Mouse (Mus musculus) cerebellum, adult 2 months (tissue): ENCODE data around the gene Cd276. TPM values are rescaled to one million over a fixed set of nuclear protein-coding genes. Genes with fewer than 3 reads are reported as not detected.
A peak's percentile ranks its signal among the peaks of the same experiment; 100 is the strongest.

ENCODE experiments used
- DNase-seq, 2 experiments: peaks; one replicate each; pipeline ENCODE4 v3.0.0; 2021
- H3K27ac ChIP-seq: fragments of 200-500 bp; 2 replicates; pipeline ENCODE4 v1.5.1; 2012; ENCODE audit warnings: low read length, control low read depth, inconsistent platforms; ENCODE audit not compliant: insufficient read depth
- H3K27me3 ChIP-seq: fragments of 200-500 bp; 2 replicates; pipeline ENCODE4 v1.6.1; 2012; ENCODE audit warnings: inconsistent platforms, mild to moderate bottlenecking, low read length, moderate library complexity; ENCODE audit not compliant: control insufficient read depth, insufficient read depth
- H3K4me1 ChIP-seq: fragments of 200-500 bp; 2 replicates; pipeline ENCODE4 v1.6.1; 2011; ENCODE audit warnings: low read length; ENCODE audit not compliant: control insufficient read depth, insufficient read depth
- H3K4me3 ChIP-seq: fragments of 200-500 bp; replicated peaks from 2 replicates; pipeline ENCODE3; 2011; ENCODE audit warnings: mild to moderate bottlenecking, low read depth, low read length, control low read depth; ENCODE audit not compliant: insufficient read depth
- CTCF ChIP-seq: fragments of 200-500 bp; IDR thresholded peaks from 2 replicates; pipeline ENCODE4 v1.5.1; 2011; ENCODE audit warnings: low read depth, mild to moderate bottlenecking, control low read depth, low read length, moderate library complexity, borderline replicate concordance; ENCODE audit not compliant: insufficient read depth
- POLR2A ChIP-seq: fragments of 200-500 bp; IDR thresholded peaks from 2 replicates; pipeline ENCODE4 v1.6.1; 2011; ENCODE audit warnings: low read length, control low read depth, borderline replicate concordance; ENCODE audit not compliant: insufficient read depth
- WGBS: fragments of 180-500 bp; shearing (Covaris S2); methylation state at CpG from one replicate; pipeline ENCODE4 v1.1.7; 2018; 5-methylcytosine and 5-hydroxymethylcytosine counted together
- polyA plus RNA-seq: library from polyadenylated mRNA; depleted of rRNA; stranded (reverse); fragments of >200 nt; gene quantifications from 2 replicates; pipeline ENCODE4 v1.2.3, GENCODE M21; 2012

The Cd276 gene
- polyA plus RNA-seq, 1 experiment = 6.4 TPM

GRCm38 (mm10) chr9:58520816-58521581, 34.2 kb downstream of the Cd276 start:
- WGBS = 14% methylated on average over 5 of the region's 5 CpGs
- TF ChIP-seq POLR2A (no peak), CTCF (no peak)
- H3K27ac ChIP-seq = peak overlapping the region; percentile 72
- peak; percentile 70 to 89 for DNase-seq
- no peak overlapping the region for H3K4me3 ChIP-seq
- peaks cover 51% of the 10 kb centered on the region for H3K4me1 ChIP-seq
- H3K27me3 ChIP-seq = no peaks in the 10 kb centered on the region

GRCm38 (mm10) chr9:58519953-58520352, 35.3 kb downstream of the Cd276 start:
- DNase-seq = peak; percentile 50 to 75
- WGBS = 7% methylated on average over 3 of the region's 3 CpGs
- no peak for TF ChIP-seq POLR2A
- TF ChIP-seq CTCF = no peak
- H3K27ac ChIP-seq = peak overlapping the region; percentile 72; the same call in 1 of the 2 replicates
- no peak overlapping the region for H3K4me3 ChIP-seq
- H3K27me3 ChIP-seq = no peaks in the 10 kb centered on the region
- H3K4me1 ChIP-seq = peaks cover 51% of the 10 kb centered on the region

DNA sequence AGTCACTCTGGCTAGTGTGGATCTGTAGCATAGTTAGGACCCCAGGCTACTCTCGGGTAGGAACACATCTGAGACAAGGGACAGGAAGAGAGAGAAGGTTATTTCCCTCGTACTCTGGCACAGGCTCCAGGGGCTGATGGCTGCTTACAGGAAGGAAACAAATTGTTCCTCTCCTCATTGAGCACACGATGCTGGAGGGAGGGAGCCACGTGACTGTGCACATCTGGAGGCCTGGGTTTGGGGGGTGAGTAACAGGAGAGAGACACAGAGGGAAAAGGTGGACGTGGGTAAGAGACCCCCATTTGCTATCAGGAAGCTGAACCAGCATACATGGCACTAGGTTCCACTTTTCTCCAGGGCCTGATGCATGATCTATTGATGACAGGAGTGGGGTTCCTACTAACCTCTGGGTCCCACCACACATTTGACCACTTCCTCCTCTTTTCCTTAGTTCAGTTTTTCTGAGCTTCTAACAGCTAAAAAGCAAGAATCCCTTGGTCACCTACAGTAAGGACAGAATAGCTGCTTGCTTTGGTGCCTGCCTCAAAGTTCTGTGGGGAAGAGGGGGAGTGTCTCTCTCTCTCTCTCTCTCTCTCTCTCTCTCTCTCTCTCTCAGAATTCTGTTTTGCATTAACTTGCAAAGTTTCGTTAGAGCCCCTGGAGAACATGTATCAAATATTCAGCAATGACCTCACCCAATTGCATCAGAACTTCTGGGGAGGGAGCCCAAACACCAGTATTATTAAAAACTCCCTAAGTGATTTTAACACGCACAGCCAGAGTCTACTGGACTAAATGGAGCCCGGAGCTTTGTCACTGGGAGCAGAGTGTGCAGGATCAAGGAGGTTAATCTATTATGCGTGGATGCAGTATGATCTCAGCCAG, 37.1 kb downstream of the Cd276 start:
- H3K27me3 ChIP-seq = no peaks in the 10 kb centered on the region
- H3K4me1 ChIP-seq = peaks cover 43% of the 10 kb centered on the region
- no peak overlapping the region for H3K27ac ChIP-seq
- TF ChIP-seq POLR2A = no peak
- WGBS = 73% methylated on average over 9 of the region's 9 CpGs
- DNase-seq = no peak
- no peak overlapping the region for H3K4me3 ChIP-seq

- peaks cover 38% of the 10 kb centered on the region for H3K4me1 ChIP-seq
- no peaks in the 10 kb centered on the region for H3K27me3 ChIP-seq
- DNase-seq = peak; percentile 75 to 85
- TF ChIP-seq CTCF = no peak
- TF ChIP-seq POLR2A = no peak
- no peak overlapping the region for H3K4me3 ChIP-seq
- WGBS = 16% methylated on average over 3 of the region's 3 CpGs
- H3K27ac ChIP-seq = peak overlapping the region; percentile 67
Measured at GRCm38 (mm10) chr9:58516480-58516879, 38.8 kb downstream of the Cd276 start.

- no peak for DNase-seq
- H3K27ac ChIP-seq = no peak overlapping the region
- 62% methylated on average over 5 of the region's 5 CpGs for whole genome bisulfite sequencing
- H3K27me3 ChIP-seq = no peaks in the 10 kb centered on the region
- TF ChIP-seq POLR2A (no peak), CTCF (no peak)
- no peak overlapping the region for H3K4me3 ChIP-seq
- H3K4me1 ChIP-seq = peaks cover 23% of the 10 kb centered on the region
Measured at GRCm38 (mm10) chr9:58513749-58514148, 41.5 kb downstream of the Cd276 start.

DNA sequence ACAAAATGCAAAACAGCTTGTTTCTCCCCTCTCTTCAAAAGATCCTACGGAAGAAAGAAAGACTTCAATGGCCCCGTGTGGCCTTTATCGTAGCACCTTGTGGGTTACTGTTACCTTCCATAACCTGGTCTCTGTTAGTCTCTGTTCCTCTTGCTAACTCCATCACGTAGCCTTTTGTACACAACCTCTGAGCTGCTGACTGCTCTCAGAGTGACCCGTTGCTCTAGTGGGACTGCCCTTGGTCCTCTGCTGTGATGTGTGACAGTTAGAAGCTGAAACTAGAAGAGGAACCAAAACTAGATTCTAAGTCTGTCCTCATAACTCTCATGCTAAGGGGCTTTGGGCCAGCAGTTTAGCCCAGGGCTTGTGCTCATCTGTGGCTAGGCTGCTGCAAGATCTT, 44.8 kb downstream of the Cd276 start:
- 94% methylated on average over 5 of the region's 5 CpGs for WGBS
- no peak for TF ChIP-seq CTCF
- TF ChIP-seq POLR2A = no peak
- Histone ChIP-seq H3K27ac (no peak overlapping the region), H3K4me3 (no peak overlapping the region), H3K27me3 (no peaks in the 10 kb centered on the region), H3K4me1 (peaks cover 4% of the 10 kb centered on the region; the same call in 1 of the 2 replicates)
- no peak for DNase-seq

- TF ChIP-seq POLR2A (no peak), CTCF (no peak)
- DNase-seq = no peak
- 82% methylated on average over 8 of the region's 8 CpGs for WGBS
- Histone ChIP-seq H3K4me1 (no peaks in the 10 kb centered on the region), H3K27ac (no peak overlapping the region), H3K4me3 (no peak overlapping the region), H3K27me3 (no peaks in the 10 kb centered on the region)
Measured at GRCm38 (mm10) chr9:58507216-58508005, 47.8 kb downstream of the Cd276 start.
